ENCODE assay signal across 8 mouse cellular contexts in the genomic region with DNA sequence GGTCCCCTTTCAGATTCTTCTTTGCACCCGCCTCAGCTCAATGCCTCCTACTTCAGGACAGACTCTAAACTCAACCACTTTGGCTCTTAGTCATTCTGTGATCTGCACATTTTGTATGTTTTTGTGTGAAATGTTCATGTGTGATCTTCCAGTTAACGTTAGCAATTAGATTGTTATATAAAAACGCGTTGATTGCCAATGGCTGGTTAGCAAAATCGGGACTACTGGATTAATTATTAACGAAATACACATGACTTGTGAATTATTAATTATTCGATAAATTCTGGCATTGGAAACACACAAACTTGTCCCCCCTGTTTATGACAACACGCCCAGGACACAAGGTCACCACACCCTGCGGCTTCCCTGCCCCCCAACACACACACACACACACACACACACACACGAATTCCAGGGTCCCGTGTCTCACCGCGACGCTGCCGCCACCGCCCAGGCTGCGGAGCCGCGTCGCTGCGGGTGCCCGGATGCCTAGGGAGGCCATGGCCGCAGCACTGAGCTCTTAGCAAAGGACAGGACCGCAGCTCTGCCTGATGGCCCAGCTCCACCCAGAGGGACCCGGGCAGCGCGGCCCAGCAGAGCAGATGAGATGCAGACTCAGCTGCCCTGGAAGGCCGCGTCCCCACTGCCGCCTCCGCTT. TPM values are rescaled to one million over a fixed set of nuclear protein-coding genes. Genes with fewer than 3 reads are reported as not detected.
DNase-seq lines count a peak whose midpoint lies in the region; ATAC-seq and TF ChIP-seq lines count a peak whose summit lies in the region.

No protein-coding gene starts in this region.

- no peak for TF ChIP-seq POLR2A in limb, embryonic 14.5 days (IDR thresholded peaks at IDR 0.05; ENCODE audit: borderline replicate concordance, extremely low read depth, insufficient read depth, insufficient read length)

- H3K4me2 ChIP-seq in hindbrain, embryonic 12.5 days (replicated peaks), result peak overlapping the region; percentile 63
- peak overlapping the region; percentile 63 for H3K4me2 ChIP-seq in limb, embryonic 14.5 days (replicated peaks; ENCODE audit: low read depth, low read length, severe bottlenecking)
- H3K4me2 ChIP-seq in neural tube, embryonic 13.5 days, result peak overlapping the region; percentile 75

- no peak for DNase-seq in heart, embryonic 10.5 days (ENCODE audit: low spot score)
- DNase-seq in heart, adult 18-20 months, result no peak
- no peak for DNase-seq in limb, embryonic 14.5 days (ENCODE audit: low spot score)
- DNase-seq in cerebellum, postnatal 25 days, result no peak

- H3K27ac ChIP-seq in heart, embryonic 10.5 days, result peak overlapping the region; percentile 97
- peak overlapping the region; percentile 93 for H3K27ac ChIP-seq in hindbrain, embryonic 12.5 days
- H3K27ac ChIP-seq in limb, embryonic 14.5 days (replicated peaks; ENCODE audit: low read depth, low read length), result peak overlapping the region; percentile 86
- peak overlapping the region; percentile 95 for H3K27ac ChIP-seq in neural tube, embryonic 13.5 days (replicated peaks)

- no peaks in the 10 kb centered on the region for H3K9me3 ChIP-seq in heart, embryonic 10.5 days
- H3K9me3 ChIP-seq in hindbrain, embryonic 12.5 days (replicated peaks), result 0 out of 2 replicates have a peak, but pooled peaks cover 4% of the 10 kb centered on the region
- no peaks in the 10 kb centered on the region for H3K9me3 ChIP-seq in limb, embryonic 14.5 days (ENCODE audit: control insufficient read depth, low read length)
- H3K9me3 ChIP-seq in neural tube, embryonic 13.5 days, result 0 out of 2 replicates have a peak, but pooled peaks cover 5% of the 10 kb centered on the region

- H3K4me1 ChIP-seq in heart, embryonic 10.5 days, result peaks cover 9% of the 10 kb centered on the region
- peaks cover 24% of the 10 kb centered on the region for H3K4me1 ChIP-seq in hindbrain, embryonic 12.5 days
- H3K4me1 ChIP-seq in limb, embryonic 14.5 days (ENCODE audit: control insufficient read depth, insufficient read depth, low read length), result peaks cover 17% of the 10 kb centered on the region
- H3K4me1 ChIP-seq in neural tube, embryonic 13.5 days (replicated peaks), result peaks cover 29% of the 10 kb centered on the region

- no peaks in the 10 kb centered on the region for H3K27me3 ChIP-seq in heart, embryonic 10.5 days (ENCODE audit: insufficient read depth, poor library complexity, severe bottlenecking)
- H3K27me3 ChIP-seq in hindbrain, embryonic 12.5 days, result no peaks in the 10 kb centered on the region
- H3K27me3 ChIP-seq in limb, embryonic 14.5 days (ENCODE audit: control insufficient read depth, insufficient read depth, low read length), result no peaks in the 10 kb centered on the region
- no peaks in the 10 kb centered on the region for H3K27me3 ChIP-seq in neural tube, embryonic 13.5 days

- H3K36me3 ChIP-seq in heart, embryonic 10.5 days, result peaks cover 36% of the 10 kb centered on the region
- H3K36me3 ChIP-seq in hindbrain, embryonic 12.5 days, result peaks cover 20% of the 10 kb centered on the region
- peaks cover 33% of the 10 kb centered on the region for H3K36me3 ChIP-seq in limb, embryonic 14.5 days (ENCODE audit: control insufficient read depth, insufficient read depth, low read length)
- H3K36me3 ChIP-seq in neural tube, embryonic 13.5 days, result peaks cover 23% of the 10 kb centered on the region

- H3K9ac ChIP-seq in hindbrain, embryonic 12.5 days, result peak overlapping the region; percentile 94
- H3K9ac ChIP-seq in limb, embryonic 14.5 days (ENCODE audit: low read depth, low read length, severe bottlenecking), result peak overlapping the region; percentile 92
- peak overlapping the region; percentile 97 for H3K9ac ChIP-seq in neural tube, embryonic 13.5 days

- WGBS in heart, embryonic 10.5 days, result 1% methylated on average over 31 of the region's 31 CpGs
- WGBS in hindbrain, embryonic 12.5 days, result under 1% methylated on average over 31 of the region's 31 CpGs
- under 1% methylated on average over 31 of the region's 31 CpGs for WGBS in limb, embryonic 14.5 days
- WGBS in neural tube, embryonic 13.5 days, result under 1% methylated on average over 31 of the region's 31 CpGs

- peak; percentile 51 for ATAC-seq in CD4-positive, CD25-positive, alpha-beta regulatory T cell, adult 4 months
- ATAC-seq in common myeloid progenitor, adult 5-6 weeks (replicated peaks; ENCODE audit: low read depth, poor library complexity, severe bottlenecking), result peak; percentile 67
- ATAC-seq in hindbrain, embryonic 12.5 days (ENCODE audit: low FRiP score), result peak; percentile 93
- ATAC-seq in limb, embryonic 14.5 days (ENCODE audit: low FRiP score, low read depth), result peak; percentile 83
- ATAC-seq in neural tube, embryonic 13.5 days (ENCODE audit: low read depth), result peak; percentile 89

- H3K4me3 ChIP-seq in heart, embryonic 10.5 days, result peak overlapping the region; percentile 90
- peak overlapping the region; percentile 89 for H3K4me3 ChIP-seq in hindbrain, embryonic 12.5 days
- H3K4me3 ChIP-seq in limb, embryonic 14.5 days (replicated peaks; ENCODE audit: low read length), result peak overlapping the region; percentile 82
- peak overlapping the region; percentile 90 for H3K4me3 ChIP-seq in neural tube, embryonic 13.5 days

RNA-seq across cellular contexts. Expression of a gene that starts 0.5 kb away (rescaled TPM):
- 27.3 and 30.4 TPM in 2 replicates for polyA plus RNA-seq in heart, embryonic 10.5 days (2016; fragmentation: Nextera tagmentation; extraction: Ambion mirVana)
- total RNA-seq in heart, adult 18-20 months (2021), result 10 to 100 TPM; 25.0 to 28.9 TPM
- polyA plus RNA-seq in CD4-positive, CD25-positive, alpha-beta regulatory T cell, adult 4 months (2017; shearing (Covaris generic)), result 10 to 100 TPM; 45.8 to 50.5 TPM
- 29.4 and 38.3 TPM in 2 replicates for total RNA-seq in common myeloid progenitor, adult 5-6 weeks (2017)
- polyA plus RNA-seq in hindbrain, embryonic 12.5 days (2016; fragmentation: Nextera tagmentation; extraction: Ambion mirVana), result 47.6 and 49.9 TPM in 2 replicates
- polyA plus RNA-seq in limb, embryonic 14.5 days (2012; rRNA removed), result 24.9 and 33.2 TPM in 2 replicates
- polyA plus RNA-seq in limb, embryonic 14.5 days (2014; fragmentation: Nextera tagmentation; extraction: Ambion mirVana), result 46.7 and 50.4 TPM in 2 replicates
- polyA plus RNA-seq in neural tube, embryonic 13.5 days (2015; fragmentation: Nextera tagmentation; extraction: Ambion mirVana), result 24.3 and 28.1 TPM in 2 replicates

RNA-seq across cellular contexts. Expression of a gene that starts 22.2 kb away (rescaled TPM):
- polyA plus RNA-seq in heart, embryonic 10.5 days (2016; fragmentation: Nextera tagmentation; extraction: Ambion mirVana), result 1.2 and 2.4 TPM in 2 replicates
- under 1 TPM in 1 of 2 experiments, not detected in 1; 0.44 TPM for total RNA-seq in heart, adult 18-20 months (2021)
- under 1 TPM; 0.22 to 0.98 TPM for polyA plus RNA-seq in CD4-positive, CD25-positive, alpha-beta regulatory T cell, adult 4 months (2017; shearing (Covaris generic))
- not detected in 2 replicates for total RNA-seq in common myeloid progenitor, adult 5-6 weeks (2017)
- 42.9 and 46.4 TPM in 2 replicates for polyA plus RNA-seq in hindbrain, embryonic 12.5 days (2016; fragmentation: Nextera tagmentation; extraction: Ambion mirVana)
- polyA plus RNA-seq in limb, embryonic 14.5 days (2012; rRNA removed), result 2.8 and 3.7 TPM in 2 replicates
- 2.7 and 2.8 TPM in 2 replicates for polyA plus RNA-seq in limb, embryonic 14.5 days (2014; fragmentation: Nextera tagmentation; extraction: Ambion mirVana)
- polyA plus RNA-seq in neural tube, embryonic 13.5 days (2015; fragmentation: Nextera tagmentation; extraction: Ambion mirVana), result 48.7 and 55.0 TPM in 2 replicates

RNA-seq across cellular contexts. Expression of a gene that starts 42.5 kb away (rescaled TPM):
- polyA plus RNA-seq in heart, embryonic 10.5 days (2016; fragmentation: Nextera tagmentation; extraction: Ambion mirVana), result 8.5 and 8.7 TPM in 2 replicates
- total RNA-seq in heart, adult 18-20 months (2021), result 1 to 10 TPM; 7.9 to 9.3 TPM
- 1 to 10 TPM; 4.3 to 6.8 TPM for polyA plus RNA-seq in CD4-positive, CD25-positive, alpha-beta regulatory T cell, adult 4 months (2017; shearing (Covaris generic))
- total RNA-seq in common myeloid progenitor, adult 5-6 weeks (2017), result 4.9 and 9.1 TPM in 2 replicates
- 18.4 and 18.7 TPM in 2 replicates for polyA plus RNA-seq in hindbrain, embryonic 12.5 days (2016; fragmentation: Nextera tagmentation; extraction: Ambion mirVana)
- polyA plus RNA-seq in limb, embryonic 14.5 days (2012; rRNA removed), result 13.3 and 13.4 TPM in 2 replicates
- polyA plus RNA-seq in limb, embryonic 14.5 days (2014; fragmentation: Nextera tagmentation; extraction: Ambion mirVana), result 15.1 and 20.2 TPM in 2 replicates
- polyA plus RNA-seq in neural tube, embryonic 13.5 days (2015; fragmentation: Nextera tagmentation; extraction: Ambion mirVana), result 18.4 and 18.8 TPM in 2 replicates
